Mouse (Mus musculus): ENCODE data around the gene Slc35b1.

The Slc35b1 gene

GRCm38 (mm10) chr11:95366280-95366897 is 18.1 kb upstream of the Slc35b1 start:
- peak; percentile 5 for DNase-seq (ENCODE audit: low spot score)

- no peak for DNase-seq (ENCODE audit: low spot score)
Measured at GRCm38 (mm10) chr11:95367011-95367735, 17.3 kb upstream of the Slc35b1 start.

- DNase-seq (ENCODE audit: low spot score) = no peak
Measured at GRCm38 (mm10) chr11:95368231-95368823, 16.2 kb upstream of the Slc35b1 start.

GRCm38 (mm10) chr11:95368871-95369270 is 15.6 kb upstream of the Slc35b1 start:
- DNase-seq (ENCODE audit: low spot score) = no peak

- DNase-seq (ENCODE audit: low spot score) = peak; percentile 24
Measured at GRCm38 (mm10) chr11:95369964-95370890, 14.3 kb upstream of the Slc35b1 start.

GRCm38 (mm10) chr11:95371182-95371581 is 13.3 kb upstream of the Slc35b1 start:
- no peak for DNase-seq (ENCODE audit: low spot score)

GRCm38 (mm10) chr11:95378926-95379325 is 5.6 kb upstream of the Slc35b1 start:
- no peak for DNase-seq (ENCODE audit: low spot score)

GRCm38 (mm10) chr11:95379552-95379951 is 4.9 kb upstream of the Slc35b1 start:
- DNase-seq (ENCODE audit: low spot score) = no peak

- DNase-seq (ENCODE audit: low spot score) = no peak
Measured at GRCm38 (mm10) chr11:95380711-95381110, 3.8 kb upstream of the Slc35b1 start.

GRCm38 (mm10) chr11:95381146-95381545 is 3.3 kb upstream of the Slc35b1 start:
- DNase-seq (ENCODE audit: low spot score) = no peak

- DNase-seq (ENCODE audit: low spot score) = no peak
Measured at GRCm38 (mm10) chr11:95383331-95383986, 1.0 kb upstream of the Slc35b1 start.

- DNase-seq (ENCODE audit: low spot score) = no peak
Measured at GRCm38 (mm10) chr11:95384004-95384318, 531 bp upstream of the Slc35b1 start.

- no peak for DNase-seq (ENCODE audit: low spot score)
Measured at GRCm38 (mm10) chr11:95384973-95385320, 455 bp downstream of the Slc35b1 start.

GRCm38 (mm10) chr11:95387354-95387753 is 2.9 kb downstream of the Slc35b1 start:
- no peak for DNase-seq (ENCODE audit: low spot score)

- DNase-seq (ENCODE audit: low spot score) = no peak
Measured at GRCm38 (mm10) chr11:95389006-95389405, 4.5 kb downstream of the Slc35b1 start.

- DNase-seq (ENCODE audit: low spot score) = no peak
Measured at GRCm38 (mm10) chr11:95390420-95390819, 5.9 kb downstream of the Slc35b1 start.

- no peak for DNase-seq (ENCODE audit: low spot score)
Measured at GRCm38 (mm10) chr11:95391201-95391600, 6.7 kb downstream of the Slc35b1 start.

GRCm38 (mm10) chr11:95391743-95392142 is 7.3 kb downstream of the Slc35b1 start:
- DNase-seq (ENCODE audit: low spot score) = no peak

- DNase-seq (ENCODE audit: low spot score) = no peak
Measured at GRCm38 (mm10) chr11:95392223-95392667, 7.8 kb downstream of the Slc35b1 start.

- no peak for DNase-seq (ENCODE audit: low spot score)
Measured at GRCm38 (mm10) chr11:95392708-95393499, 8.4 kb downstream of the Slc35b1 start.

- DNase-seq (ENCODE audit: low spot score) = no peak
Measured at GRCm38 (mm10) chr11:95393500-95393816, 9.0 kb downstream of the Slc35b1 start.
